Mouse (Mus musculus) neural tube, embryonic 13.5 days (tissue): ENCODE results near the gene Wdr37. TPM values are rescaled to one million over a fixed set of nuclear protein-coding genes. Genes with fewer than 3 reads are reported as not detected.
"Not testable (repeated sequence)": the region's sequence is repeated elsewhere in the genome, so short reads cannot be mapped to it uniquely, and the experiment has no call there.

Experiments used
- ATAC-seq: fragments of 200-750 bp; cut with Nextera tagmentation; 2 replicates; pipeline ENCODE4 v1.8.0; 2017; ENCODE audit warnings: low read depth, mild to moderate bottlenecking, moderate TSS enrichment, moderate library complexity
- H3K27ac ChIP-seq: fragments of 300-500 bp; sonication (generic); replicated peaks from 2 replicates; pipeline ENCODE4 v1.5.1; 2015; ENCODE audit warnings: moderate library complexity, mild to moderate bottlenecking, inconsistent platforms
- H3K27me3 ChIP-seq: fragments of 300-500 bp; sonication (generic); 2 replicates; pipeline ENCODE4 v1.6.1; 2015; ENCODE audit warnings: mild to moderate bottlenecking, inconsistent platforms
- H3K36me3 ChIP-seq: fragments of 300-500 bp; sonication (generic); 2 replicates; pipeline ENCODE4 v1.6.1; 2015; ENCODE audit warnings: mild to moderate bottlenecking, inconsistent platforms
- H3K4me1 ChIP-seq: fragments of 300-500 bp; sonication (generic); replicated peaks from 2 replicates; pipeline ENCODE4 v1.6.1; 2015; ENCODE audit warnings: inconsistent platforms
- H3K4me2 ChIP-seq: fragments of 300-500 bp; sonication (generic); 2 replicates; pipeline ENCODE4 v1.6.1; 2015; ENCODE audit warnings: inconsistent platforms, mild to moderate bottlenecking, moderate library complexity
- H3K4me3 ChIP-seq: fragments of 300-500 bp; sonication (generic); 2 replicates; pipeline ENCODE4 v1.5.1; 2015; ENCODE audit warnings: mild to moderate bottlenecking, inconsistent platforms
- H3K9ac ChIP-seq: fragments of 300-500 bp; sonication (generic); 2 replicates; pipeline ENCODE4 v1.6.1; 2015; ENCODE audit warnings: moderate library complexity, mild to moderate bottlenecking, inconsistent platforms
- H3K9me3 ChIP-seq: fragments of 300-500 bp; sonication (generic); 2 replicates; pipeline ENCODE4 v1.6.1; 2016; ENCODE audit warnings: inconsistent platforms
- WGBS: fragments of 180-500 bp; shearing (Covaris S2); methylation state at CpG from one replicate; pipeline ENCODE4 v1.1.7; 2015; 5-methylcytosine and 5-hydroxymethylcytosine counted together
- polyA plus RNA-seq: library from polyadenylated mRNA; unstranded; fragments of >200 nt; fragmentation: Nextera tagmentation; extraction: Ambion mirVana; gene quantifications from 2 replicates; pipeline ENCODE4 v1.2.1, GENCODE M21; 2015

Wdr37 gene
- polyA plus RNA-seq, 1 experiment from 2014 or later: 49.4 TPM

GRCm38 (mm10) chr13:8869578-8870157 lies 2.0 kb downstream of the Wdr37 start:
- Histone ChIP-seq H3K27ac (no peak overlapping the region), H3K4me2 (peak overlapping the region; percentile 84), H3K4me1 (peaks cover 26% of the 10 kb centered on the region), H3K36me3 (no peaks in the 10 kb centered on the region), H3K4me3 (peak overlapping the region; percentile 91), H3K9ac (peak overlapping the region; percentile 91), H3K9me3 (no peaks in the 10 kb centered on the region), H3K27me3 (no peaks in the 10 kb centered on the region)
- WGBS: 71% methylated on average over 5 of the region's 5 CpGs
- ATAC-seq: no peak

- no peak overlapping the region for H3K27ac ChIP-seq
- H3K4me1 ChIP-seq: peaks cover 21% of the 10 kb centered on the region
- H3K4me3 ChIP-seq: no peak overlapping the region
- no peak overlapping the region for H3K9ac ChIP-seq
- H3K4me2 ChIP-seq: no peak overlapping the region
- 93% methylated on average over 7 of the region's 7 CpGs for WGBS
- no peak for ATAC-seq
- no peaks in the 10 kb centered on the region for H3K9me3 ChIP-seq
- H3K36me3 ChIP-seq: no peaks in the 10 kb centered on the region
- H3K27me3 ChIP-seq: no peaks in the 10 kb centered on the region
These were observed 5.1 kb downstream of the Wdr37 start for GRCm38 (mm10) chr13:8866612-8867011.

DNA sequence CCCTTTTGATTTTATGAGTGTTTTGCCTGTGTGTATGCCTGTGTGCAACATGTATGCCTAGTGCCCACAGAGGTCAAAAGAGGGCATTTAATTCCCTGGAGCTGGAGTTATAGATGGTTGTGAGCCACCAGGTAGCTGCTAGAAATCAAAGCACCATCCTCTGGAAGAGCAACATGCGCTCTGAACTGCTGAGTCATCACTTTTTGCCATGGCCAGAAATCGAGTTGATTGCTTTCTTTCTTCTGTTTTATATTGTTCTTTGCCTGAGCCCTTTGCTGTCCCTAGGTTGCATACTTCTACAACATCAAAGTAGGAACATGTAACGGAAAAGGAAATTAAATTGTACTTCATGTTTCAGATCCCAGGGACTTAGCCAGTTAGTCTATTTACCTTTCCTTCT lies 6.7 kb downstream of the Wdr37 start:
- no peak for ATAC-seq
- H3K9me3 ChIP-seq: no peaks in the 10 kb centered on the region

DNA sequence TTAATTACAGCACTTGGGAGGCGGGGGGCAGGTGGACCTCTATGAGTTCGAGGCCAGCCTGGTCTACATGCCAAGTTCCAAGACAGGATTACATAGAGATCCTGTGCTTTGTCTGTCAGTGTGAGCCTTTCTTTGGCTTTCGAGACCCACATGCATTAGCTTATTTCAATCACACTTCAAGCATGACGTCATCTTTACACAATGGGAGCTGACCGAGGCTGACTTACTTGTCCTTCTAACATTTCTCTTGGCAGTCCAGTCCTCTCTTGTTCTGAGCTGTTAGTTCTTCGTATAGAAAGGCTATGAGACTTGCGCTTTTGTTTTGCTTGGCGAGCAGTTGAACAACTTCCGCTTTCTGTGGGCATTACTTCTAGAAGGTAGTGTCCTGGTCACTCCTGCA lies 10.8 kb downstream of the Wdr37 start:
- H3K36me3 ChIP-seq: peaks cover 23% of the 10 kb centered on the region
- 89% methylated on average over 9 of the region's 9 CpGs for whole genome bisulfite sequencing
- H3K4me3 ChIP-seq: no peak overlapping the region
- no peaks in the 10 kb centered on the region for H3K9me3 ChIP-seq
- H3K27ac ChIP-seq: no peak overlapping the region
- no peak overlapping the region for H3K9ac ChIP-seq
- H3K27me3 ChIP-seq: no peaks in the 10 kb centered on the region
- H3K4me2 ChIP-seq: no peak overlapping the region
- ATAC-seq: no peak
- no peaks in the 10 kb centered on the region for H3K4me1 ChIP-seq

More for the DNA sequence above, 6.7 kb downstream of the Wdr37 start:
- no peak overlapping the region for H3K4me2 ChIP-seq
- H3K9ac ChIP-seq: no peak overlapping the region
- 81% methylated on average over 3 of the region's 3 CpGs for WGBS
- no peaks in the 10 kb centered on the region for H3K27me3 ChIP-seq
- peaks cover 9% of the 10 kb centered on the region for H3K36me3 ChIP-seq
- no peak overlapping the region for H3K4me3 ChIP-seq
- H3K27ac ChIP-seq: no peak overlapping the region
- H3K4me1 ChIP-seq: peaks cover 17% of the 10 kb centered on the region

DNA sequence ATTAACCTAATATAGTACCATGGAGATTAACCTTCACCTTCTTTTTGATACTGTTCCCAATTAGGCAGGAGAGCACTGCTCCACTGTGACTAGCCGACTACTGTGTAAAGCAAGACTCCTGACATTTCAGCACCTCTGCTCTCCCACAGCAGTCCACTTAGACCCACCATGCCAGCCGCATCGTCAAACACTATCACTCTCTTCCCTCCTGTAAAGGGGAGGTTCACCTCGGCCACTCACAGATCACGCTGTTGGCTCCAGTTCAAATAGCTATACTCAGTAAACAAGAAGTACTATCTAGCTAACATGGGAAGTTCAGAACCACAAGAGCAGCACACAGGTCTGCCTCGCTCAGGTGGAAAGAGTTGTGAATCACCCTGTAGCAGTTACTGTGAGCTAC lies 13.3 kb downstream of the Wdr37 start:
- Histone ChIP-seq H3K4me1 (no peaks in the 10 kb centered on the region), H3K4me2 (no peak overlapping the region), H3K27me3 (no peaks in the 10 kb centered on the region), H3K36me3 (peaks cover 37% of the 10 kb centered on the region), H3K9ac (no peak overlapping the region), H3K27ac (no peak overlapping the region), H3K4me3 (no peak overlapping the region), H3K9me3 (no peaks in the 10 kb centered on the region)
- no peak for ATAC-seq
- WGBS: 95% methylated on average over 6 of the region's 6 CpGs

DNA sequence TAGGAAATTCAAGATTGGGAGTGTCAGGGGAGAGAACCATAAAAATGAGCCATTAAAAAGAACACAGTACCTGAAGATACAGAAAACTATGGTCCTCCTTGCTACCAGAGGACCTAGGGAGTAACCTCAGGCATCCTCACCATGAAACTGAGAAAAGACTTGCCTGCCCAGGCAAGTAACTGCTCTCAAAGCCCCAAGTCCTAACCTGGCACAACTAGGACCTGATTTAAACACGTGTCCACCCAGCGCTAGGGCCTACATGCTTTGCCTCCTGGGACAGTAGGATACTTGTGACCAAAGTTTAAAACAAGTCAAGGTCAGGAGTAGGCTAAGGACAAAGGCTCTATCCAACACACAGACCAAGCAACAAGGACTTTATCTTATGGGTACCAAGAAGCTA lies 16.9 kb downstream of the Wdr37 start:
- Histone ChIP-seq H3K27me3 (no peaks in the 10 kb centered on the region), H3K4me2 (no peak overlapping the region), H3K27ac (no peak overlapping the region), H3K9ac (no peak overlapping the region), H3K36me3 (peaks cover 40% of the 10 kb centered on the region), H3K4me3 (no peak overlapping the region), H3K9me3 (no peaks in the 10 kb centered on the region), H3K4me1 (no peaks in the 10 kb centered on the region)
- no peak for ATAC-seq
- 96% methylated on average over 2 of the region's 2 CpGs for WGBS

GRCm38 (mm10) chr13:8853424-8853823 lies 18.3 kb downstream of the Wdr37 start:
- Histone ChIP-seq H3K4me2 (no peak overlapping the region), H3K9ac (no peak overlapping the region), H3K36me3 (peaks cover 48% of the 10 kb centered on the region), H3K27me3 (no peaks in the 10 kb centered on the region), H3K4me3 (no peak overlapping the region), H3K27ac (no peak overlapping the region), H3K4me1 (no peaks in the 10 kb centered on the region), H3K9me3 (no peaks in the 10 kb centered on the region)
- over 99% methylated on average over 4 of the region's 4 CpGs for WGBS
- no peak for ATAC-seq

- no peaks in the 10 kb centered on the region for H3K4me1 ChIP-seq
- no peak overlapping the region for H3K4me2 ChIP-seq
- H3K27me3 ChIP-seq: no peaks in the 10 kb centered on the region
- 62% methylated on average over 1 of the region's 1 CpGs for WGBS
- H3K27ac ChIP-seq: no peak overlapping the region
- no peaks in the 10 kb centered on the region for H3K9me3 ChIP-seq
- ATAC-seq: no peak
- H3K9ac ChIP-seq: no peak overlapping the region
- H3K36me3 ChIP-seq: peaks cover 61% of the 10 kb centered on the region
- H3K4me3 ChIP-seq: no peak overlapping the region
These were observed 22.4 kb downstream of the Wdr37 start for GRCm38 (mm10) chr13:8849311-8849710.

- no peaks in the 10 kb centered on the region for H3K9me3 ChIP-seq
- no peak for ATAC-seq
- H3K4me1 ChIP-seq: no peaks in the 10 kb centered on the region
- peaks cover 65% of the 10 kb centered on the region for H3K36me3 ChIP-seq
- no peak overlapping the region for H3K9ac ChIP-seq
- WGBS: 57% methylated on average over 2 of the region's 2 CpGs
- no peak overlapping the region for H3K4me3 ChIP-seq
- no peak overlapping the region for H3K4me2 ChIP-seq
- no peaks in the 10 kb centered on the region for H3K27me3 ChIP-seq
- no peak overlapping the region for H3K27ac ChIP-seq
These were observed 24.0 kb downstream of the Wdr37 start for GRCm38 (mm10) chr13:8847702-8848101.

GRCm38 (mm10) chr13:8842273-8842672 lies 29.4 kb downstream of the Wdr37 start:
- Histone ChIP-seq H3K27me3 (no peaks in the 10 kb centered on the region), H3K36me3 (peaks cover 82% of the 10 kb centered on the region), H3K4me3 (no peak overlapping the region), H3K9ac (no peak overlapping the region), H3K4me1 (no peaks in the 10 kb centered on the region), H3K27ac (no peak overlapping the region), H3K9me3 (no peaks in the 10 kb centered on the region), H3K4me2 (no peak overlapping the region)
- no peak for ATAC-seq
- 95% methylated on average over 3 of the region's 3 CpGs for WGBS

- H3K27ac ChIP-seq, H3K9ac ChIP-seq, H3K4me3 ChIP-seq, H3K27me3 ChIP-seq, H3K4me1 ChIP-seq, H3K4me2 ChIP-seq, ATAC-seq, H3K9me3 ChIP-seq: not testable (repeated sequence)
- 95% methylated on average over 7 of the region's 7 CpGs for WGBS
- H3K36me3 ChIP-seq: peaks cover 78% of the 10 kb centered on the region
These were observed 29.9 kb downstream of the Wdr37 start for GRCm38 (mm10) chr13:8841846-8842245.

GRCm38 (mm10) chr13:8840941-8841340 lies 30.8 kb downstream of the Wdr37 start:
- peaks cover 80% of the 10 kb centered on the region for H3K36me3 ChIP-seq
- ATAC-seq: no peak
- WGBS: 77% methylated on average over 2 of the region's 2 CpGs

DNA sequence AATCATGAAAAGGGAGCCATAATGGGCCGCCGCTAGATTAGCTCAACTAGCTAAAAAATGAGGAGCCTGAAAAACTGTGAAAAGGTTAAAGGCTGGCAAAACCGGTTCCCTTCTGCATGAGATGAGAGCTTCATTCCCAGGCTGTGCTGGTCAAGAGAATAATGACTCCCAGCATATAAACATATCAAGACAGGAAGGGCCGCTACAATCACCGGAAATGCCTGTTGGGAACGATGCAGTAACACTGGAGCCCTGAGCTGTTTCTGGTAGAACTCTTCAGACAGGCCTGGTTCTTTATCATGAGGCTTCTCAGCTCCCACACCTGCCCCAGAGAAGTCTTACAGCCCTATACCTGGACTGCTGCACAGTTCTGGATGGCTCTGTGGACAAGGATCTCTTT lies 31.8 kb downstream of the Wdr37 start:
- Histone ChIP-seq H3K4me3 (no peak overlapping the region), H3K9ac (no peak overlapping the region), H3K4me2 (no peak overlapping the region), H3K36me3 (peaks cover 83% of the 10 kb centered on the region), H3K4me1 (no peaks in the 10 kb centered on the region), H3K27me3 (no peaks in the 10 kb centered on the region), H3K9me3 (no peaks in the 10 kb centered on the region), H3K27ac (no peak overlapping the region)
- ATAC-seq: no peak
- WGBS: 85% methylated on average over 6 of the region's 6 CpGs

More at GRCm38 (mm10) chr13:8840941-8841340, 30.8 kb downstream of the Wdr37 start:
- H3K27ac ChIP-seq: no peak overlapping the region
- H3K9me3 ChIP-seq: no peaks in the 10 kb centered on the region
- no peak overlapping the region for H3K4me3 ChIP-seq
- no peak overlapping the region for H3K4me2 ChIP-seq
- no peaks in the 10 kb centered on the region for H3K4me1 ChIP-seq
- no peaks in the 10 kb centered on the region for H3K27me3 ChIP-seq
- H3K9ac ChIP-seq: no peak overlapping the region
